Mouse (Mus musculus) lung, adult 2 months (tissue): ENCODE data around the gene Pus10. TPM values are rescaled to one million over a fixed set of nuclear protein-coding genes. Genes with fewer than 3 reads are reported as not detected.

Experiments used
- DNase-seq: peaks from one replicate; pipeline ENCODE4 v3.0.0; 2022
- H3K4me1 ChIP-seq: fragments of 200-500 bp; 2 replicates; pipeline ENCODE4 v1.6.1; 2011; ENCODE audit warnings: low read length; ENCODE audit not compliant: control insufficient read depth, insufficient read depth
- H3K4me3 ChIP-seq: fragments of 200-500 bp; replicated peaks from 2 replicates; pipeline ENCODE3; 2011; ENCODE audit warnings: low read depth, mild to moderate bottlenecking, control low read depth, low read length; ENCODE audit errors: extremely low read depth
- CTCF ChIP-seq: fragments of 200-500 bp; IDR thresholded peaks from 2 replicates; pipeline ENCODE4 v1.5.1; 2011; ENCODE audit warnings: mild to moderate bottlenecking, low read length, control low read depth; ENCODE audit not compliant: insufficient read depth
- POLR2A ChIP-seq: fragments of 200-500 bp; IDR thresholded peaks from 2 replicates; pipeline ENCODE4 v1.6.1; 2011; ENCODE audit warnings: low read depth, mild to moderate bottlenecking, control low read depth, low read length, borderline replicate concordance; ENCODE audit errors: extremely low read depth
- WGBS: fragments of 180-500 bp; shearing (Covaris S2); methylation state at CpG from one replicate; pipeline ENCODE4 v1.1.7; 2018; 5-methylcytosine and 5-hydroxymethylcytosine counted together
- polyA plus RNA-seq: library from polyadenylated mRNA; depleted of rRNA; stranded (reverse); fragments of >200 nt; gene quantifications from 2 replicates; pipeline ENCODE4 v1.2.3, GENCODE M21; 2012; rRNA removed

Gene Pus10
- polyA plus RNA-seq, 1 experiment = 3.5 TPM

DNA sequence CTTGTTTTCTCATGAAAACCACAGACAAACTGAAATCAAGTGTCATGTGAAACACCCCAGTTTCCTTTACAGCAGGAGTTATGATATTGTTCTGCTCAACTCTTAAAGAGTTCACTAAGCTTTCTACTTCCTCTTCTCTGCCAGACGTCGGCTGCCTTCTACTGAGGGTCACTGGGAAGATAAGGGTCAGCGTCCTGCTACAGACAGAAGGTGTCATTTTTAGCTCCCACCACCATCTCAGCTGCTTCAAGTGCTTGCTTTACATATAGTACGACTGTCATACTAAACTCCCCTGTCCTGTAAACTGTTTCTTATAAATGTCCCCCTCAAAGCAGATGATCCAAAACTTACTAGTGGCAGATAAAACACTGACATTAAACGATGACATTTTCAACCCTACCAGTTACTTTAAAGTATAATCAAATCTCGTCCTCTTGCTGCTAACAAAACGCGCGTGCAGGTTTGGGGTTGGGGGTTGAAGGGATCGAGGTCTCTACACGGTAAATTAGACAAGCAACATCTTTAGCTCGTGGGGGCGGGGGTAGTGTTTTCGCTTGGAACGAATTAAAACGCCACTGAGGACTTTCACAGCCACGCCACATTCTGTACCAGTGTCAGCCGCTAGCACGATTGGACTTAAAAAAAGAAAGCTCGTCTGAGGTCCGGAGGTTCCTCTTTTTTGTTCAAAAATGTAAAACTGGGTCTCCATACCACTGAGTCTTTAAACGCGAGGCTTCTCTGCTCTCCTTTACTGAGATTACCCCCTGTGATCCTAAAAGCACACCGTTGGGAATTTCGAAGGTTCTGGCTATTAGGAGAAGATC lies 104.4 kb downstream of the Pus10 start:
- Histone ChIP-seq H3K4me1 (no peaks in the 10 kb centered on the region; the same call in 1 of the 2 replicates), H3K4me3 (peak overlapping the region; percentile 83)
- DNase-seq = peak; percentile 22
- WGBS = under 1% methylated on average over 25 of the region's 25 CpGs
- TF ChIP-seq POLR2A (peak; percentile 37; the same call in 1 of the 2 replicates), CTCF (no peak)

DNA sequence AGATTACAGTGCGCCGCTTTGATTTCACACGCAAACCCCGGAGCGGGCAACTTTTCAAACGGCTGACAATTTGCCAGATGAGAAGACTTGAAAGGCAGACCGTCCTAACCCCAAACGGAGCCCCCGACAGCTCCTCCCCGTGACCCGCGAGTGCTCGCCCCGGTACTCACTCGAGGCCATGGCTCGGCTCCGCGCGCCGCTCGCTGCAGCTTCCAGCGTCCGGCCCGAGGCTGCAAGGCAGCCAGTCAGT lies 105.0 kb downstream of the Pus10 start:
- Histone ChIP-seq H3K4me1 (no peaks in the 10 kb centered on the region; the same call in 1 of the 2 replicates), H3K4me3 (peak overlapping the region; percentile 83)
- no peak for DNase-seq
- under 1% methylated on average over 24 of the region's 24 CpGs for WGBS
- no peak for TF ChIP-seq POLR2A
- no peak for TF ChIP-seq CTCF

DNA sequence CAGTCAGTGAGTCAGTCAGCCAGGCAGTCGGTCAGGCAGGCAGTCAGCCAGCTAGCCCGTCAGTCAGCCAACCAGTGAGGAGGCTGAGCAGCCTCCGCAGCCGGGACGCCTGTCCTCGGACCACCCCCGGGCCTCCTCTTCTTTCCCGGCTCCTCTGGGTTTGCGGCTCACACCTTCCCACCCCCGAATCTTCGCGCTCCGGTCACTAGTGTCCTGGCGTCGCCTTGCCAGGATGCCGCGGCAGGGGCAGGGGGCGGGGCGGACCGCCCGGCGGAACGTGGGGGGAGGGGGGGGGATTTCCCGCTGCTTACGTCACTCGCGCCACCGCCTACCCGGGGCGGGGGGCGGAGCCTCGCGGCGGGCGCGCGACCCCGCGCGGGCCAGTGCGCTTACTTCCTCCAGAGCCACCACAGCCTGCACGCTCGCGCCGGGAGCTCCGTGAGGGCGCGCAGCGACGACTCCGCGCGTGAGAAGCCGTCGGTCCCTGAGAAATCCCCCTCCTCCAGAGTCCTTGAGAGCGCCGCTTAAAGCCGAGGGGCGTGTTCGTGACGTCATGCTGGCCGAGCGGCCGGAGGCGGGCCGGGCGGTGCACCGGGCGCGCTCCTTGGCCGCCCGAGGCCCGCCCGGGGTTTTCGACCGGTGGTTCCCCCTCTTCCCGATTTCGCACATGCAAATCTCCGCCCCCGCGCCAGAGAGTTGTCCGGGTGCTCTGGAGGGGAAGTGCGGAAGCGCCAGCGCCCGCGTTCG lies 105.5 kb downstream of the Pus10 start, which contains the start of gene Rel:
Gene Rel (minus strand): TSS at position 211 of the 747 bp plus-strand sequence.
- TF ChIP-seq CTCF (no peak), POLR2A (peak; percentile 80; the same call in 1 of the 2 replicates)
- WGBS = under 1% methylated on average over 87 of the region's 88 CpGs
- Histone ChIP-seq H3K4me3 (peak within 1 kb of the TSS; percentile 92), H3K4me1 (no peaks in the 10 kb centered on the region; the same call in 1 of the 2 replicates)
- DNase-seq = peak; percentile 93

DNA sequence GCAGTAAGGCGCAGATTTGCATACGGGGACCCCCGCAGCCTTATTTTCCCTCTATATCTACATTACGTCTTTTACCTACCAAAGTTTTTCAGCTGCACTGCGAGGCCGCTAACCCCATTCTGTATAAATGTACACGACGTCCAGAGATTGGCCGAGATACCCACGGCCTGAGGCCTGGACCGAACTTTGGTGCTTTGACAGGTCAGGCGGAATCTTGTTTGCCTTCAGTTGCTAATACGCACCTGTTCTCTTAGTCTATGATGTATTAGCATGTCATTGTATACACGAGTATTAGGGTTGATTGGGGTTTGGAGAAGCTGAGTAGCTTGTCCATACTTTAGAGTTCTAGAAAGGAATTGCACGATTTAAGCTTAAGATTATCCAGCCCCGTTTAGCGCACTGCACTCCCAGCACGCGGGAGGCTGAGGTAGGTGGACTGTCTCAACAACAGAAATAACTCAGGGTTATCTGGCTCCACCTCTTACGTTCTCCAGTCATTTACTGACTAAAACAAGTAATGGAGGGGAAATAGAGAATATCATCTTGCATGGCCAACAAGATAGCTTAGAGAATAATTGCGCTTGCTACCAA lies 106.1 kb downstream of the Pus10 start:
- 11% methylated on average over 21 of the region's 21 CpGs for WGBS
- Histone ChIP-seq H3K4me1 (no peaks in the 10 kb centered on the region; the same call in 1 of the 2 replicates), H3K4me3 (peak overlapping the region; percentile 92)
- TF ChIP-seq CTCF (no peak), POLR2A (no peak)
- no peak for DNase-seq

DNA sequence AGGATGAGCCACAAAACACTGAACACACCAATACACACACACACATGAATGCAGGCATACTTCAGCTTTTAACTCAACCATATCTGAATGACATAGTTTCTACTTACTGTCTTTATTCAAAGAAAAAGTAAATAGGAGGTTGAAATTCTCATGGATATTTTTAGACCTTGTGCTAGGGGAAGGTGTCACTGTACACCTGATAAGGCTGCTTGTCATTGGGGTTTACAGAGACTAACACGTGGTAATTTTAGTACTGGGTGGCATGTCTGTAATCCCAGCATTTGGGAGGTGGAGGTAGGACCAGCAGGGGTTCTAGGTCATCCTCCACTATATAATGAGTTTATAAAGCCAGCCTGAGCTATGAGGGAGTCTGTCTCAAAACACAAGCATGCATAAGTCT lies 107.0 kb downstream of the Pus10 start:
- TF ChIP-seq POLR2A (no peak), CTCF (no peak)
- WGBS = 35% methylated on average over 1 of the region's 1 CpGs
- DNase-seq = no peak
- Histone ChIP-seq H3K4me3 (no peak overlapping the region), H3K4me1 (no peaks in the 10 kb centered on the region; the same call in 1 of the 2 replicates)

DNA sequence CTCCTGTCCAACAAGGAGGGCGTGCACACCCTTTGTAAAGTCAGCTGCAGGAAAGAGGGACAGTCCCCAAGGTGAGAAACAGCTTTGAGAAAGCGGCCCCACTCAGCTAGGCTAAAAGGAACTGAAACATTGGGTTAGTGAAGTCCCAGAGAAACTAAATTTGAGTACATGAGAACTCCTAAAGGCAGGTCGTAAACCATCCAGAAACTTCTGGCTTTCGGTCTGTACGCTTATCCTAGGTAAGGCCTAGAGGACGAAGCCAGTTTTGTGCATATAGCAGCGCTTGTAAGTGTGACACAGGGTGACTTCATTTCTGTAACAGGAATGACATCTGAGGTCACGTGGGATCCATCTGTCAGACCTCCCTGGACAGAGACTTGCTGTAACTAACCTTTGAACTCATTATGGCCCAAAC lies 113.3 kb downstream of the Pus10 start:
- no peak for DNase-seq
- Histone ChIP-seq H3K4me3 (no peak overlapping the region), H3K4me1 (no peaks in the 10 kb centered on the region)
- no peak for TF ChIP-seq CTCF
- no peak for TF ChIP-seq POLR2A
- 86% methylated on average over 8 of the region's 8 CpGs for WGBS

DNA sequence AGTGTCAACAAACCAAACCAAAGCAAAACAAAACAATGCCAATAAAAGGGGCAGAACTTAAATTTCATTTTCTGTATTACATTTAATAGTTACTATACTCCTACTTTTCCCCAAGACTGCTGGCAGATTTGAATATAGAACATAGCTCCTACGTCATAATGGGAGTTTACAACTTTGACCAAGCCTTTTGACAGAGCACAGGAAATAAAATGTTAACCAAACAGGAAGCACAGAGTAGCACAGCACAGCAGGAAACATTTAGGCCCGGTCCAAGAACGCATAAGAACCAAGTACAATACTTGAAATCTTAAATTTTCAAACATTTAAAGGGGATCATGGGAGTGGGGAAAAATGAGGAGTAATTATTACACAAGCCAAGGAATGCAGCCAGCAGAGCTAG lies 116.6 kb downstream of the Pus10 start:
- H3K4me1 ChIP-seq = no peaks in the 10 kb centered on the region
- TF ChIP-seq CTCF (no peak), POLR2A (no peak)
- DNase-seq = no peak
- H3K4me3 ChIP-seq = no peak overlapping the region
- 30% methylated on average over 3 of the region's 3 CpGs for WGBS

Other genes starting within 250 kb of the Pus10 start
- gene Ahsa2, start 167.6 kb upstream of the Pus10 start, polyA plus RNA-seq = 5.6 and 7.9 TPM in 2 replicates
- not detected in 2 replicates for gene 1700093K21Rik, start 144.5 kb upstream of the Pus10 start, polyA plus RNA-seq
- 2.7 and 4.7 TPM in 2 replicates for gene 0610010F05Rik, start 32.0 kb upstream of the Pus10 start, polyA plus RNA-seq
- 4.3 and 5.1 TPM in 2 replicates for gene Pex13, start 285 bp downstream of the Pus10 start, polyA plus RNA-seq
- gene Rel, start 105.3 kb downstream of the Pus10 start, polyA plus RNA-seq = 2.5 and 4.1 TPM in 2 replicates
- 2.6 and 3.7 TPM in 2 replicates for gene Papolg, start 229.6 kb downstream of the Pus10 start, polyA plus RNA-seq